Mouse (Mus musculus) c-Kit-positive CD71-positive TER-119-negative erythroid progenitor cells, embryonic 14.5 days (primary cell): ENCODE data around the gene Grk2.

Experiments used
- DNase-seq: peaks from one replicate; pipeline ENCODE4 v3.0.0-alpha.2; 2013; ENCODE audit warnings: low read depth

Grk2 gene

DNA sequence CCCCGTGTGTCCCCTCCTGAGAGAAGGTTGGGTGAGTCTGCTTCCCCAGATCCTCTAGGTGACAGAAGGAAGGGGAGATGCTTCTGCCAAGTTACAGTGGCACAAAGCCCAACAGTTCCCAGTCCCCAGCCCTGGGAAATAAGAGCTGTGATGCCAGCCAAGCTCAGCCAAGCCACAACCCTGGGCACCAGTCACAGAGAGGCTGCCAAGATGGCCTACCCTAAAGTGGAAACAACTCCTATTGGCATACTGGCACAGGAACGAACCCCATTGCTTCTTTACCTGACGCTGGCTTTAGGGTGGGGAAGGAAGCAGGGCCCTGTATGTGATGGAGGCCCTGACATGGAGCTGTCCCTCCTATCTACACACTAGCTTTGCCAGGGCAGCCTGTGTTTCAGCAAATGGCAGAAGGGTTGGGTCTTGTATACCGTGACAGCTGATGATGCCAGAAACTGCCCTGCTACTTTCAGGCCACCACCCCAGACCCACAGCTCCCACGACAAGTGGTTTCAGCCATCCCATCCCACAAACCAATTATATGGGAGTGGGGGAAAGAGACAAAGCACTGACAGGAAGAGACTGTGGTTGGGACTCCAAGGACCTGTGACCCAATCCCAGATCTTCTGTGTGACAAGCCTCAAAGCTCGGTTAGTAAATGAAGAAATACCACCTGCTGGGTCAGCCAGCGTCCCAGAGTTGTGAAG, 2.9 kb downstream of the Grk2 start:
- no peak for DNase-seq

GRCm38 (mm10) chr19:4301735-4302651, 4.0 kb downstream of the Grk2 start:
- DNase-seq: no peak

GRCm38 (mm10) chr19:4300852-4301734, 4.9 kb downstream of the Grk2 start:
- DNase-seq: no peak

DNA sequence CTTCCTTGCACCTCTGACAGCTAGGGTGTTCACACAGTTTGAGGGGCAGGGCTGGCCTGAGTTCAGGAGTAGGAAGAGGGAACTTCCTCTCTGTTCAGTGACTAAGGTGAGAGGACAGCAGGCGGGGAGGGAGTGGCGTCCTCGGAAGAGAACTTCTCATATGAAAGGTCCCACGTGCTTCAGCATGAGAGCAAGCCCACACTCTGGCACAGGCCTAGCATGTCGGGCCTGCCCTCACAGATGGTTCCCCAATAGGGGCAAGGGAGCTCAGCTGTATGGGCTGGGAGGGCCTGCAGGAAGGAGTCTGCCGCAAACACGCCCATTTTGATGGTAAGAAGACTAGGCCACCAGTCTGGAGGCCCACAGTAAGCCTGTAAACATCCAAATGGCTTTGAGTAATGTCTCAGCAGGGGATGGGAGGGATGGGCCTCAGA, 5.7 kb downstream of the Grk2 start:
- DNase-seq: no peak

DNA sequence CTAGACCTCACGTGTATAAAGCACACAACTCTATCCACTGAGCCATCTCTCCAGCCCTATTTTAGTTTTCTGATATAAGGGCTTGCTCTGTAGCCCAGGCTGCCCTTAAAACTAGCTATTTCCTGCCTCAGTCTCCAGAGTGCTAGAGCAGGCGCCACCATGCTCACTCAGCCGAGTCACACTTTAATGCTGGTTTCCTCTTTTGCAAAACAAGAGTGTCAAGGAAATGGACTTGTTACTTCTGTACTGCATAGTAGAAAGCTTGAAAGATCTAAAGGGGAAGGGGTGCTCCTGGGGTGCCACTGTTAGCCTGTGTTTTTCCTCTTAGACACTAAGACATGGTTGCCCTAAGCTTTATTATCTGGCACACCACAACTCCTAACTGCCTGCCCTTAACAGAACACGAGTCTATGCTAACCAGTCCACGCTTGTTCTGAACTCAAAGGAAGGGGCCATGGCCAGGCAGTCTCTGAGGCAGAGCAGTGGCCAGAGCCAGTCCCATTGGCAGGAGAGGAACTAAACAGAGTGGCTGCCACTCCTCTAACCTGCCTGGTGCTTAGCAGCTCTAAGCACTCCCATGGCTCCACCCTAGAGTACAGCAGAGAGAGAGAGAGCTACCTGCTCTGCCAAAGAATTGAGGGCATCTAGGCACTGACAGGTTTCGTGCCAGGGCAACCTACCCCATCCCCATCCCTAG, 6.3 kb downstream of the Grk2 start:
- no peak for DNase-seq

DNA sequence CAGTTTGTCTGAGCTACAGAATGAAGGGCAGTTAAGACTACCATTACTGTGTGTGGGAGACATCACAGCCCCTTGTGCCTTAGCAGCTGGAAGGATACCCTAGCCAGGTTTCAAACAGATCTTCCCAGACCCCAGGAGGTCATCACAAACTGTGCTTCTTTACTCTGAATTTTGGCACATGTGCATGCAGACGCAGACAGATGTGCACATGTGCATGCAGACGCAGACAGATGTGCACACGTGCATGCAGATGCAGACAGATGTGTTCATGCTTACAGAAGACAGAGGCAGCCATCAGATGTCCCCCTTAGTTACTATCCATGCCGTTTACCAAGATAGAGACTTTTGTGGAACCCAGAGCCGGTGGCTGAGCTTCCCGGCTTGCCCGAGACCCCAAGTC, 6.9 kb downstream of the Grk2 start:
- DNase-seq: no peak

DNA sequence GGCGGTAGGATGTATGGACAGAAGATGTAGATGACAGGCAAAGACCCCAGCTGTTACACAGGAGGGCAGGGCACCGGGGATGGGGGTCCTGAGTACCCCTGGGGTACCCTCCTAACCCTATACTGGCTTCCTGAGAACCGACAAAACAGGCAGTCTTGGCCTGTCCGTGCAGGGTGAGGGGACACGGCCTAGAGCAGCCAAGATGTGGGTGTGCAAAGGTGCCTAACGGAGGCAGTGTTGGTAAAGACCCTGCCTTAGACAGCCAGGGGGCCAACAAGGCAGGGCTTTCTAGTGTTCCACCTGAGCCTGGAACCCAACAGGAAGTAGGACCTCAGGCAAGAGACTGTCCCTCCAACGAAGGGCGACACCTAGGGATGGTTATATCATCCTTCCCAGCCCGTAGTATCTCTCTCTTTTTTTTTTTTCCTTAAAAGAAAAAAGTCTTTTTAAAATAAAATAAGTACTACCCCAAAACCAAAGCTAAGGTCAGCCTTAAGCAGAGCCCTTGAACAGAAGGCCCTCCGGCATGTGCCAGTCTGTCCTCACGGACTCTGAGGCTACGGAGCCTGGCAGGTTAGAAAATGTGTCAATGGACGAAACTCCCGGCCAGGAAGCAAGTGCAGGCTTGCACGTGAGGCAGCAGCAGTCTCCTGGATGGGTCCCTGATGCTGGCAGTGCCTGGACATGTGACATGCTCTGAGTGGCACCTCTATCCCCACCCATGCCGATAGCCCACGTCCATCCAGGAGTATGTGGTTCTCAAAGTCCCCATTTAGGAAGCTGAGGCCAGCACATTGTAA, 7.5 kb downstream of the Grk2 start:
- no peak for DNase-seq

- no peak for DNase-seq
These were observed 8.2 kb downstream of the Grk2 start for GRCm38 (mm10) chr19:4297851-4298250.

DNA sequence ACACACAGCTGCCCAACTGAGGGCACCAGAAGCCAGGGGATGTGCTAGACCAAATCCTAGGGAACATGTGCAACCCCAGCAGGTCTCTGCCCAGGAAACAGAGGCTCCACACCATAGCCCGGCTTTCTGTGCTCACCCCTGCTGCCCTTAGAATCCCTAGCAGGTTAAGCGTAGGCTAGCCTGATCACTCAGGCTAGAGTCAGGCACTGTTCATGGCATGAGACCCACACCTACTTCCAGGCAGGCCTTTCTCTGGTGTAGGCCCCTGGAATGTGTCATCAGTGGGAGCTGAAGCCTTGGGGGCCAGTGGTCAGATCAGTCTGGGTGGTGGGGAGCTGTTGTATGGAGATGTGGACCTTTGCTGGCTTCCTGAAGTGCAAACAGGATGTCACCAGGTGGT, 9.4 kb downstream of the Grk2 start:
- no peak for DNase-seq

DNA sequence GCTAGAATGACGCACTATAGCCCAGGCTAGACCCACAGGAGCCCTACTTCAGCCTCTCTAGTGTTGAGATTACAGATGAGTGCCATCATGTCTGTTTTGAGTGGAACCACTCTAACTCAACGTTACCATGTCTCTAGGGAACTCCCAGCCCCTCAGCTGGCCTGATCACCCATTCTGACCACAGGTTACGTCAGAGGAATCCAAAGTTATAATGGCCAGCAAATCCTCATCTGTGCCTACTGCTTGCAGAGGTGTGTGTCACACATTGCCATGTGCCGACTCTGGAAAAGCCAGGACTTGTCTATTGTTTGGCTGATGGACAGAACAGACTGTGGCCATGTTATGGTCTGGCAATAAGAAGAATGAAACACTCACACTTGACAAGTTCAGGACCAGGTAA, 10.6 kb downstream of the Grk2 start:
- no peak for DNase-seq

- DNase-seq: no peak
These were observed 11.5 kb downstream of the Grk2 start for GRCm38 (mm10) chr19:4294381-4295097.

- DNase-seq: no peak
These were observed 14.9 kb downstream of the Grk2 start for GRCm38 (mm10) chr19:4291161-4291560.

- no peak for DNase-seq
These were observed 15.3 kb downstream of the Grk2 start for GRCm38 (mm10) chr19:4290749-4291148.

DNA sequence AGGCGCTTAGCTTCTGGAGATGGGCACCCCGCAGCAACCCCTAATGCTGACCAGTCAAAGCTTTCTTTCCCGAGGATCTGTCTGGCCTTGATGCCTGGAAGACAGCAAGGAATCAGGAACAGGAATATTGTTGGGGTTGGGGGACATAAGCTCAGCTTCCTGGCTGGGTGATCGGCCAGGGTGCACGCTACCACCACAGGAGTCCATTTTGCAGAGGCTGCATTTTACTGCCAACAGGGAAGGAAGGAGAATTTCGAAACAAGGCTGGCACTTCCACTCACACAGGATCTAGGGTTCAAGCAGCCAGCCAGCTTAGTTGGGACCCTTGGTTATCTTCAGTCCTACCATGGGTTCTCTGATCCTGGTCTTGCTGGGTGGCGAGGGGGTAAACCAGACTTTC, 22.4 kb downstream of the Grk2 start:
- no peak for DNase-seq

DNA sequence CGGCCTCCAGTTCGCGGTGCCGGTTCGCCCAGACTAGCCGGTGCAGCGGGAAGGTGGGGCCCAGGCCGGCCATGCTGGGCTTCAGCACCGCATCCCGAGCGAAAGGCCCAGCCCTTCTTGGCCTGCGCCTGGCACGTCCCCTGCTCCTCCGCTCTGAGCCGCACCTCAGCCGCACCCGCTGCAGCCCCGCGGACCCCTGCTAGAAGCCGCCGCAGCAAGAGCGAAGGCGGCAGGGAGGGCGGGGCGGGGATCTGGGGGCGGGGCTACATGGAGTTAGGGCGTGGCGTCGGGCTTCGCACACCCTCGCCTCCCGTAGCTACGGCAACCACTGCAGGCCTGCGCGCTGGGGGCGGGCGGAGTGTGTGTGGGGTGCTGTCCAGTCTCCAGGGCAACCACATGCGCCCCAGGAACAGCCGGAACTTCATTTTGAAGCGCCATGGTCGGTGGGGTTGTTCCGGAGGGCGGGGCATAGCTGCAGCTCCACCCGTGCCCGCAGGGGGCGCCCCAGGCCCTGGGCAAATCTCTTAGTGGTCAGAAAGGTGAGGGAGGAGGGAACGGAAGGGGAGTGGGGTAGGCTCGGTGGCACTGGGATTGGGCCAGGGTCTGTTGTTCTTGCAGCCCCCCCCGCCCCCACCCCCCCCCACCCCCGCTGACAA, 23.0 kb downstream of the Grk2 start, which contains the start of gene Ankrd13d:
Gene Ankrd13d, minus strand, starts transcription at position 240 of the 656 bp plus-strand sequence.
- DNase-seq: peak; percentile 63

DNA sequence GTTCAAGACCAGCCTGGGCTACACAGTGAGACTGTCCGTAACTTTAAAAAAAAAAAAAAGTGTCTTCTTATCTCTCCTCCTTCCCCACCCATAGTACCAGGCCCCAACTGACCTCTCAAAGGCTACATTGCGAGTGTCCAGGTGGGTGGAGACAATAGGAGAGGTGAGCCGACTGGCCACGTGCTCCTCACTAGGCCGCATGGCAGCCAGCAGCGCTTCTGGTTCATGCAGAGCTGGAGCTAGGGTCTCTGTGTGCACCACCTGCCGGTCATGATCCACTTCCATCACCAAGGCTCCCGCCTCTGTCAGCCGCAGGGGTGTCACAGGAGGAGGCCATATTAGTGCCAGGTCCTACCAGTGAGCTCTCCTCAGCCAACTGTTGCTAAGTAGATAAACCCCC, 25.6 kb downstream of the Grk2 start:
- no peak for DNase-seq

DNA sequence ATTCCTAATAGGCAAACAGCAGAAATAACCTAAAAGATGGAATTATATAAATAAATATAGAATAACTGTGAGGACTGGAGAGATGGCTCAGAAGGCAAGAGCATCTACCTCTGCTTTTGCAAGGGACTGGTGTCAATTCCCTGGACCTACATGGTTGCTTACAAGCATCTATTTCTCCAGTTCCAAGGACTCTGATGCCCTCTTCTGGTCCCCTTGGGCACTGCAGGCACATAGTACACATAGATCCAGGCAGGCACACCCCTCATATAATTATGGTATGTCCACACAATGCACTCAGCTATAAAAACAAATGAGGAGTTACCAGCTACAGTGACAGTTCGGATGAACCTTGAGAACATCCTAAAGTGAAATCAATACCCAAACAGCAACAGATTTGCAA, 26.5 kb downstream of the Grk2 start:
- DNase-seq: no peak

GRCm38 (mm10) chr19:4270972-4271371, 35.0 kb downstream of the Grk2 start:
- DNase-seq: no peak

GRCm38 (mm10) chr19:4270187-4270586, 35.8 kb downstream of the Grk2 start:
- DNase-seq: no peak
